Comparison of ENCODE assay signal across 24 mouse cellular contexts in genomic region chrX:164430621-164431020, GRCm38 (mm10). TPM values are rescaled to one million over a fixed set of nuclear protein-coding genes. Genes with fewer than 3 reads are reported as not detected.
"Had no signal": no experiment of that assay in that cellular context is flagged by ENCODE, and none has a peak within 500 bp of the region (broad histone marks: within the 10 kb centered on the region; RNA-seq: fewer than 3 reads in every experiment).

No protein-coding gene starts in this region.

- H3K27ac ChIP-seq: layer of hippocampus, adult 2 months; limb, embryonic 10.5 days; limb, embryonic 13.5 days; liver, embryonic 13.5 days; macrophage; midbrain, embryonic 12.5 days; midbrain, embryonic 15.5 days; neural tube, embryonic 13.5 days; stomach, postnatal 0 days had no signal

- H3K27me3 ChIP-seq: limb, embryonic 13.5 days; liver, embryonic 13.5 days; midbrain, embryonic 12.5 days; midbrain, embryonic 15.5 days had no signal

- H3K4me2 ChIP-seq: limb, embryonic 13.5 days; liver, embryonic 13.5 days; lung, embryonic 14.5 days; midbrain, embryonic 12.5 days; midbrain, embryonic 15.5 days; neural tube, embryonic 13.5 days had no signal

- H3K4me3 ChIP-seq: layer of hippocampus, adult 2 months; limb, embryonic 10.5 days; limb, embryonic 13.5 days; liver, embryonic 13.5 days; midbrain, embryonic 12.5 days; midbrain, embryonic 15.5 days; myocyte; neural tube, embryonic 13.5 days had no signal

- H3K4me1 ChIP-seq: limb, embryonic 10.5 days; limb, embryonic 13.5 days; midbrain, embryonic 12.5 days; midbrain, embryonic 15.5 days; neural tube, embryonic 13.5 days had no signal

- ATAC-seq: hindbrain, embryonic 16.5 days; lung, postnatal 0 days; midbrain, embryonic 15.5 days had no signal

- H3K36me3 ChIP-seq: midbrain, embryonic 15.5 days had no signal

- H3K9me3 ChIP-seq: limb, embryonic 10.5 days; limb, embryonic 13.5 days; liver, embryonic 13.5 days; midbrain, embryonic 12.5 days; midbrain, embryonic 15.5 days; neural tube, embryonic 13.5 days had no signal

- H3K9ac ChIP-seq: limb, embryonic 13.5 days; liver, embryonic 13.5 days; lung, embryonic 14.5 days; midbrain, embryonic 12.5 days; midbrain, embryonic 15.5 days; neural tube, embryonic 13.5 days had no signal

- DNase-seq: kidney, adult 18-20 months; layer of hippocampus, adult 9-11 months; liver; liver, embryonic 13.5 days; lung, embryonic 14.5 days; retina, postnatal 1 day; thymus, adult 2 months; thymus, postnatal 14 days; thymus, postnatal 4 days had no signal

RNA-seq across cellular contexts. Expression of gene Asb11, which starts 6.2 kb away (rescaled TPM):
- total RNA-seq: megakaryocyte, adult 5-6 weeks; monocyte, adult 5-6 weeks had no signal
- polyA plus RNA-seq: hindbrain, embryonic 16.5 days; limb, embryonic 10.5 days; limb, embryonic 13.5 days; lung, embryonic 14.5 days; macrophage; midbrain, embryonic 12.5 days; midbrain, embryonic 15.5 days; neural tube, embryonic 13.5 days; stomach, embryonic 14.5 days had no signal

RNA-seq across cellular contexts. Expression of gene Vegfd, which starts 57.4 kb away (rescaled TPM):
- total RNA-seq: megakaryocyte, adult 5-6 weeks; monocyte, adult 5-6 weeks; neutrophil, adult 5-6 weeks had no signal
- polyA plus RNA-seq: macrophage had no signal
